Mouse (Mus musculus): ENCODE data around the gene Gm906. TPM values are rescaled to one million over a fixed set of nuclear protein-coding genes. Genes with fewer than 3 reads are reported as not detected.
"Not testable (repeated sequence)": the region's sequence is repeated elsewhere in the genome, so short reads cannot be mapped to it uniquely, and the experiment has no call there.

Gm906 gene
- not detected in 2 replicates for polyA plus RNA-seq (2015; fragmentation: Nextera tagmentation; extraction: Ambion mirVana)

DNA sequence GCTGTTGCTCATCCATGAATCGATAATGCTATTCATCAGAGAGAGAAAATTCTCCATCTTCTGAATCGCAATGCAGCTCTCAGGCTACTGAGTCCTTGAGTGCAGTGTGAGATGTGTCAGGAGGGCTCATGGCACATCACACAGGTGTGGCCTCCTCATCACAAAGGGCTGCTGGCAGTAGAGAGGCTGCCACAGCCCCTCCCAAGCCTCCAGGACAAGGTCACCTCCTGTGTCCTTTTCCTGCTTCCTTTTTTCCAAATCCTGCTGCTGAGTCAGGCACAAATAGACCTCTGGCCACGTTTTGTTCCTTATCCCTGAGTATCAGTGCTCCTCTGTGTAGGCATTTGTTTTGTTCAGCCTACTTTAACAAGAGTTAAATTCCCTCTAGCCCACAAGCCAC is at the start of gene Gm906:
Gene Gm906, minus strand, starts transcription at position 101 of the 400 bp plus-strand sequence.
- not testable (repeated sequence) for ATAC-seq; H3K27ac ChIP-seq (ENCODE audit: low read length); H3K9me3 ChIP-seq (replicated peaks; ENCODE audit: control insufficient read depth, low read length, poor library complexity, severe bottlenecking); H3K4me1 ChIP-seq (ENCODE audit: control insufficient read depth, insufficient read depth, low read length); H3K36me3 ChIP-seq (ENCODE audit: control insufficient read depth, insufficient read depth, low read length); H3K27me3 ChIP-seq (ENCODE audit: control insufficient read depth, insufficient read depth, low read depth, low read length); H3K4me2 ChIP-seq (ENCODE audit: low read length); H3K9ac ChIP-seq (ENCODE audit: low read depth, low read length); H3K4me3 ChIP-seq (ENCODE audit: low read depth, low read length)
- WGBS = 64% methylated on average over 3 of the region's 3 CpGs

DNA sequence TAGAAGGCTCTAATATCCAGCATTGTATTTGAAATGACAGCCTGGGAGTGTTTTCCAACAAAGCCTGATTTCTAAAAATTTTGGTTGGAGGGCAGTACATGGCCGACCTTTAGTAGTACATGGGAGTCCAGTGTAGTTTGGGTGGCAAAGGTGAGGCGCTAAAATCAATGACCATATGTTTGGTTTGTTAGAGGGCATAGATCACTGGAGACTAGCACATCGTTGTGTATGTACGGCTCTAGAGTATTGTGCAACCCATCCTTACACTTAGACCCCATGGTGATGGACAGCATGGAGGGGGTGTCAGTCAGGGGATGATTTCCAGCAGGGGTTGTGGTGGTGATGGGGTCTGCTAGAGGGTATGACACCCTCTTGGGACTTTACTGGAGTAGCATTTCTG is 33.2 kb upstream of the Gm906 start:
- WGBS = 87% methylated on average over 2 of the region's 4 CpGs
- not testable (repeated sequence) for H3K9me3 ChIP-seq (replicated peaks; ENCODE audit: control insufficient read depth, low read length, poor library complexity, severe bottlenecking); H3K4me2 ChIP-seq (ENCODE audit: low read length); ATAC-seq; H3K27ac ChIP-seq (ENCODE audit: low read length); H3K4me3 ChIP-seq (ENCODE audit: low read depth, low read length); H3K36me3 ChIP-seq (ENCODE audit: control insufficient read depth, insufficient read depth, low read length); H3K27me3 ChIP-seq (ENCODE audit: control insufficient read depth, insufficient read depth, low read depth, low read length); H3K9ac ChIP-seq (ENCODE audit: low read depth, low read length); H3K4me1 ChIP-seq (ENCODE audit: control insufficient read depth, insufficient read depth, low read length)

GRCm38 (mm10) chr13:50236487-50236886 is 13.6 kb downstream of the Gm906 start:
- no peaks in the 10 kb centered on the region for H3K4me1 ChIP-seq (ENCODE audit: control insufficient read depth, insufficient read depth, low read length)
- no peak for ATAC-seq
- H3K4me3 ChIP-seq (ENCODE audit: low read depth, low read length) = no peak overlapping the region
- H3K27me3 ChIP-seq (ENCODE audit: control insufficient read depth, insufficient read depth, low read depth, low read length) = no peaks in the 10 kb centered on the region
- no peaks in the 10 kb centered on the region for H3K36me3 ChIP-seq (ENCODE audit: control insufficient read depth, insufficient read depth, low read length)
- no peaks in the 10 kb centered on the region for H3K9me3 ChIP-seq (replicated peaks; ENCODE audit: control insufficient read depth, low read length, poor library complexity, severe bottlenecking)
- WGBS = 95% methylated on average over 3 of the region's 3 CpGs
- no peak overlapping the region for H3K4me2 ChIP-seq (ENCODE audit: low read length)
- H3K9ac ChIP-seq (ENCODE audit: low read depth, low read length) = no peak overlapping the region
- H3K27ac ChIP-seq (ENCODE audit: low read length) = no peak overlapping the region

DNA sequence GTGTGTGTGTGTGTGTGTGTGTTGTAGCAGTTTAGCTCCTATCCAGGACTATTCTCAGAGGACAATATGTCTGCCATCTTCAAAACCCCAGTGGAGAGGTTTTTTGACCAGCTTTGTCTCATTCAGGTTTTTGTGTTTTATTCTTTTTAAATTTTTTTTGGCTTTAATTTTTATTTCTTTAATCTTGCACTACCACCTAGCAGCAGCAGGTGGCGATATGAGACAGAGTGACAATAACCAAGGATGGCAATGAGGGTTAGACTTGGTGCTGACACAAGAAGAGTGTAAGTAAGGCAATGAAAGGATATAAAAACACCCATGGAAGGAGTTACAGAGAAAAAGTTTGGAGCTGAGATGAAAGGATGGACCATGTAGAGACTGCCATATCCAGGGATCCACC is 38.3 kb downstream of the Gm906 start:
- H3K27ac ChIP-seq (ENCODE audit: low read length); H3K4me3 ChIP-seq (ENCODE audit: low read depth, low read length); H3K4me1 ChIP-seq (ENCODE audit: control insufficient read depth, insufficient read depth, low read length); H3K9me3 ChIP-seq (replicated peaks; ENCODE audit: control insufficient read depth, low read length, poor library complexity, severe bottlenecking); ATAC-seq; H3K27me3 ChIP-seq (ENCODE audit: control insufficient read depth, insufficient read depth, low read depth, low read length); H3K36me3 ChIP-seq (ENCODE audit: control insufficient read depth, insufficient read depth, low read length); H3K4me2 ChIP-seq (ENCODE audit: low read length); H3K9ac ChIP-seq (ENCODE audit: low read depth, low read length): not testable (repeated sequence)
- 0% methylated on average over 1 of the region's 1 CpGs for WGBS

- not testable (repeated sequence) for H3K9ac ChIP-seq (ENCODE audit: low read depth, low read length); H3K4me1 ChIP-seq (ENCODE audit: control insufficient read depth, insufficient read depth, low read length); H3K4me3 ChIP-seq (ENCODE audit: low read depth, low read length); H3K36me3 ChIP-seq (ENCODE audit: control insufficient read depth, insufficient read depth, low read length); H3K27me3 ChIP-seq (ENCODE audit: control insufficient read depth, insufficient read depth, low read depth, low read length); H3K9me3 ChIP-seq (replicated peaks; ENCODE audit: control insufficient read depth, low read length, poor library complexity, severe bottlenecking); H3K27ac ChIP-seq (ENCODE audit: low read length); ATAC-seq; H3K4me2 ChIP-seq (ENCODE audit: low read length)
Observed at GRCm38 (mm10) chr13:50210191-50210590, 39.9 kb downstream of the Gm906 start.

- not testable (repeated sequence) for H3K4me1 ChIP-seq (ENCODE audit: control insufficient read depth, insufficient read depth, low read length); H3K4me3 ChIP-seq (ENCODE audit: low read depth, low read length); H3K9ac ChIP-seq (ENCODE audit: low read depth, low read length); H3K36me3 ChIP-seq (ENCODE audit: control insufficient read depth, insufficient read depth, low read length); H3K9me3 ChIP-seq (replicated peaks; ENCODE audit: control insufficient read depth, low read length, poor library complexity, severe bottlenecking); ATAC-seq; H3K27ac ChIP-seq (ENCODE audit: low read length); H3K27me3 ChIP-seq (ENCODE audit: control insufficient read depth, insufficient read depth, low read depth, low read length); H3K4me2 ChIP-seq (ENCODE audit: low read length)
- 88% methylated on average over 2 of the region's 2 CpGs for WGBS
Observed at GRCm38 (mm10) chr13:50209651-50210050, 40.5 kb downstream of the Gm906 start.

DNA sequence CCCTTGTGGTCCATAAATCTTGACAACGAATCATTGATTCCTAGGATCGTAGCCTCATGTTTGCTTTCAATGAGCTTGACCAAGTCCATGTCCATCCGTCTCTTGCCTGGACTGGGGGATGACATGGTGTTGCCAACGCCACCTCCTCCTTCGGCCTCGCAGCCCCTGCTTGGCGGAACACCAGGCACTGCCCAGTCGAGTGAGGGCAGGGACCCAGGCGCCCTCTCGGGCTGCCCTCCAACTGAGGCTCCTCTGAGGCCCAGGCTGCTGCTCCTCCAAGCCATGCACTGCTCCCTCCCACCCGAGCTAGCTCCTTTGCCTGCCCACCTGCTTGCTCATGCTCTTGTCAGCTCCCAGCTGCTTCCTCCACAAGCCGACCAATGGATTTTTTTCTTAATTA is 42.1 kb downstream of the Gm906 start:
- Histone ChIP-seq H3K4me3 (ENCODE audit: low read depth, low read length) (no peak overlapping the region), H3K4me1 (ENCODE audit: control insufficient read depth, insufficient read depth, low read length) (no peaks in the 10 kb centered on the region), H3K9me3 (replicated peaks; ENCODE audit: control insufficient read depth, low read length, poor library complexity, severe bottlenecking) (no peaks in the 10 kb centered on the region), H3K36me3 (ENCODE audit: control insufficient read depth, insufficient read depth, low read length) (no peaks in the 10 kb centered on the region), H3K27me3 (ENCODE audit: control insufficient read depth, insufficient read depth, low read depth, low read length) (no peaks in the 10 kb centered on the region), H3K9ac (ENCODE audit: low read depth, low read length) (no peak overlapping the region), H3K4me2 (ENCODE audit: low read length) (no peak overlapping the region), H3K27ac (ENCODE audit: low read length) (no peak overlapping the region)
- WGBS = 93% methylated on average over 12 of the region's 12 CpGs
- no peak for ATAC-seq

GRCm38 (mm10) chr13:50196831-50197230 is 53.3 kb downstream of the Gm906 start:
- not testable (repeated sequence) for H3K27ac ChIP-seq (ENCODE audit: low read length); H3K4me2 ChIP-seq (ENCODE audit: low read length); H3K36me3 ChIP-seq (ENCODE audit: control insufficient read depth, insufficient read depth, low read length); H3K4me3 ChIP-seq (ENCODE audit: low read depth, low read length); H3K27me3 ChIP-seq (ENCODE audit: control insufficient read depth, insufficient read depth, low read depth, low read length); H3K4me1 ChIP-seq (ENCODE audit: control insufficient read depth, insufficient read depth, low read length); ATAC-seq; H3K9me3 ChIP-seq (replicated peaks; ENCODE audit: control insufficient read depth, low read length, poor library complexity, severe bottlenecking); H3K9ac ChIP-seq (ENCODE audit: low read depth, low read length)

Data from midbrain, embryonic 16.5 days (tissue).